16 mouse cellular contexts compared by ENCODE assay signal in genomic region chr5:76182326-76182725, GRCm38 (mm10). TPM values are rescaled to one million over a fixed set of nuclear protein-coding genes. Genes with fewer than 3 reads are reported as not detected.
DNase-seq lines count a peak whose midpoint lies in the region; ATAC-seq and TF ChIP-seq lines count a peak whose summit lies in the region.
"Had no signal": no experiment of that assay in that cellular context is flagged by ENCODE, and none has a peak within 500 bp of the region (broad histone marks: within the 10 kb centered on the region; RNA-seq: fewer than 3 reads in every experiment).

No protein-coding gene starts in this region.

- peaks cover 11% of the 10 kb centered on the region for H3K36me3 ChIP-seq in heart, embryonic 13.5 days
- H3K36me3 ChIP-seq in lung, embryonic 15.5 days, result no peaks in the 10 kb centered on the region
- H3K36me3 ChIP-seq: liver, embryonic 13.5 days; neural tube, embryonic 12.5 days had no signal

- peaks cover 40% of the 10 kb centered on the region for H3K4me1 ChIP-seq in heart, embryonic 13.5 days
- H3K4me1 ChIP-seq in lung, embryonic 15.5 days, result peaks cover 35% of the 10 kb centered on the region

- no peak for TF ChIP-seq POLR2A in brain, embryonic 14.5 days (IDR thresholded peaks at IDR 0.05; ENCODE audit: borderline replicate concordance, extremely low read depth, insufficient read depth, insufficient read length, poor library complexity, severe bottlenecking)

- 44% methylated on average over 3 of the region's 3 CpGs for WGBS in heart, embryonic 13.5 days
- 37% methylated on average over 3 of the region's 3 CpGs for WGBS in lung, embryonic 15.5 days

- ATAC-seq in heart, embryonic 13.5 days (ENCODE audit: extremely low read depth, insufficient number of reproducible peaks, low FRiP score, low TSS enrichment), result no peak
- no peak for ATAC-seq in lung, embryonic 15.5 days (ENCODE audit: borderline replicate concordance, extremely low read depth, low FRiP score, low TSS enrichment)
- ATAC-seq in megakaryocyte progenitor cell, adult 5-6 weeks (replicated peaks; ENCODE audit: poor library complexity), result peak; percentile 45
- ATAC-seq: forebrain, embryonic 16.5 days; intestine, postnatal 0 days had no signal

- H3K9me3 ChIP-seq in heart, embryonic 13.5 days, result no peaks in the 10 kb centered on the region
- no peaks in the 10 kb centered on the region for H3K9me3 ChIP-seq in lung, embryonic 15.5 days
- H3K9me3 ChIP-seq: hindbrain, embryonic 13.5 days; liver, embryonic 13.5 days; neural tube, embryonic 12.5 days had no signal

- peak overlapping the region; percentile 36; the same call in 1 of the 2 replicates for H3K27ac ChIP-seq in heart, embryonic 13.5 days (replicated peaks)
- peak overlapping the region; percentile 35 for H3K27ac ChIP-seq in lung, embryonic 15.5 days
- H3K27ac ChIP-seq: heart, adult 2 months; hindbrain, embryonic 13.5 days; liver, embryonic 13.5 days; neural tube, embryonic 12.5 days had no signal

- H3K9ac ChIP-seq in heart, embryonic 13.5 days, result 0 out of 2 replicates have a peak overlapping the region, but pooled peaks have one; percentile 40
- H3K9ac ChIP-seq in lung, embryonic 15.5 days, result no peak overlapping the region
- H3K9ac ChIP-seq: liver, embryonic 13.5 days; neural tube, embryonic 12.5 days had no signal

- no peak overlapping the region for H3K4me3 ChIP-seq in heart, embryonic 13.5 days
- H3K4me3 ChIP-seq in lung, embryonic 15.5 days, result no peak overlapping the region
- H3K4me3 ChIP-seq: heart, adult 2 months; liver, embryonic 13.5 days; neural tube, embryonic 12.5 days had no signal

- H3K27me3 ChIP-seq in heart, embryonic 13.5 days (replicated peaks), result no peaks in the 10 kb centered on the region
- H3K27me3 ChIP-seq in lung, embryonic 15.5 days, result no peaks in the 10 kb centered on the region
- H3K27me3 ChIP-seq: hindbrain, embryonic 13.5 days; neural tube, embryonic 12.5 days had no signal

- no peak for DNase-seq in heart, postnatal 4 days
- DNase-seq in lung, postnatal 36 days, result no peak
- peak; percentile 15 for DNase-seq in brain, embryonic 14.5 days (ENCODE audit: low read depth)
- DNase-seq in thymus, postnatal 4 days, result no peak
- DNase-seq: adrenal gland, postnatal 36 days; heart, adult 2 months; kidney, postnatal 14 days; layer of hippocampus, adult 9-11 months; liver, embryonic 13.5 days had no signal

- no peak for TF ChIP-seq CTCF in brain, embryonic 14.5 days (IDR thresholded peaks at IDR 0.05; ENCODE audit: borderline replicate concordance, extremely low read depth, insufficient read depth, insufficient read length)

- peak overlapping the region; percentile 36; the same call in 1 of the 2 replicates for H3K4me2 ChIP-seq in heart, embryonic 13.5 days
- H3K4me2 ChIP-seq in lung, embryonic 15.5 days, result no peak overlapping the region

RNA-seq across cellular contexts. Expression of gene Tmem165, which starts 1.4 kb away (rescaled TPM):
- polyA plus RNA-seq in heart, embryonic 13.5 days (2015; fragmentation: Nextera tagmentation; extraction: Ambion mirVana), result 68.8 and 72.7 TPM in 2 replicates
- total RNA-seq in heart, postnatal 4 days (2021), result 10 to 100 TPM; 49.4 to 50.4 TPM
- polyA plus RNA-seq in lung, embryonic 15.5 days (2015; fragmentation: Nextera tagmentation; extraction: Ambion mirVana), result 108 and 110 TPM in 2 replicates
- polyA plus RNA-seq in brain, embryonic 14.5 days (2012; rRNA removed), result 63.6 and 73.5 TPM in 2 replicates
- total RNA-seq in megakaryocyte progenitor cell, adult 5-6 weeks (2015), result 132 and 134 TPM in 2 replicates
- total RNA-seq in megakaryocyte progenitor cell, adult 5-6 weeks (2017), result 118 and 124 TPM in 2 replicates

RNA-seq across cellular contexts. Expression of gene Srd5a3, which starts 42.3 kb away (rescaled TPM):
- polyA plus RNA-seq in heart, embryonic 13.5 days (2015; fragmentation: Nextera tagmentation; extraction: Ambion mirVana), result 25.9 and 27.7 TPM in 2 replicates
- 10 to 100 TPM; 20.8 to 23.7 TPM for total RNA-seq in heart, postnatal 4 days (2021)
- polyA plus RNA-seq in lung, embryonic 15.5 days (2015; fragmentation: Nextera tagmentation; extraction: Ambion mirVana), result 45.4 and 49.6 TPM in 2 replicates
- 13.6 and 14.2 TPM in 2 replicates for polyA plus RNA-seq in brain, embryonic 14.5 days (2012; rRNA removed)
- total RNA-seq in megakaryocyte progenitor cell, adult 5-6 weeks (2015), result 42.1 and 52.7 TPM in 2 replicates
- total RNA-seq in megakaryocyte progenitor cell, adult 5-6 weeks (2017), result 26.5 and 35.5 TPM in 2 replicates
